Mouse (Mus musculus) lung, postnatal 0 days (tissue): ENCODE data around the gene Tspan6.

Experiments
- CTCF ChIP-seq: IDR thresholded peaks from 2 replicates; pipeline ENCODE4 v1.5.1; 2016; ENCODE audit warnings: antibody characterized with exemption, mild to moderate bottlenecking
- EP300 ChIP-seq: IDR thresholded peaks from 2 replicates; pipeline ENCODE4 v1.6.1; 2016; ENCODE audit warnings: antibody characterized with exemption, mild to moderate bottlenecking, control low read depth

GRCm38 (mm10) chrX:133908261-133908660, 10.0 kb upstream of the Tspan6 start, which contains the start of gene Srpx2:
- TF ChIP-seq CTCF (no peak), EP300 (no peak)
